Mouse (Mus musculus) small intestine, adult 10 weeks (tissue): ENCODE measurements around the gene Nit2. TPM values are rescaled to one million over a fixed set of nuclear protein-coding genes. Genes with fewer than 3 reads are reported as not detected.

Experiments used
- polyA plus RNA-seq: library from polyadenylated mRNA; stranded (reverse); fragments of 350-450 nt; fragmentation: Illumina TruSeq; extraction: RNeasy Lipid Tissue Mini Kit (QIAGEN cat#74804); gene quantifications from one replicate; pipeline ENCODE4 v1.2.3, GENCODE M21; 2014; ENCODE audit warnings: low replicate concordance

Nit2 gene
- 59.2 TPM for polyA plus RNA-seq

GRCm38 (mm10) chr16:57166611-57167513 is at the start of gene Nit2:
Nit2 (minus strand) TSS chr16:57167341.

GRCm38 (mm10) chr16:57120913-57121815 is 46.0 kb downstream of the Nit2 start, which contains the start of gene Tomm70a:
Tomm70a (plus strand) TSS chr16:57121703.

Other genes starting within 250 kb of the Nit2 start
- gene Lnp1, start 239.3 kb downstream of the Nit2 start, polyA plus RNA-seq: not detected
- gene Tmem45a2, start 96.0 kb downstream of the Nit2 start, polyA plus RNA-seq: not detected
- 235 TPM for gene Tomm70a, start 45.6 kb downstream of the Nit2 start, polyA plus RNA-seq
- gene Tbc1d23, start 64.2 kb upstream of the Nit2 start, polyA plus RNA-seq: 102 TPM
- gene Tmem30c, start 125.5 kb upstream of the Nit2 start, polyA plus RNA-seq: not detected
- gene Filip1l, start 185.8 kb upstream of the Nit2 start, polyA plus RNA-seq: 86.8 TPM